Mouse (Mus musculus) olfactory bulb, adult 2 months (tissue): ENCODE measurements around the gene Gse1. TPM values are rescaled to one million over a fixed set of nuclear protein-coding genes. Genes with fewer than 3 reads are reported as not detected.

Source experiments
- H3K27ac ChIP-seq: fragments of 200-500 bp; 2 replicates; pipeline ENCODE4 v1.5.1; 2012; ENCODE audit warnings: low read depth, low read length; ENCODE audit not compliant: insufficient read depth
- H3K4me1 ChIP-seq: fragments of 200-500 bp; 2 replicates; pipeline ENCODE4 v1.6.1; 2012; ENCODE audit warnings: low read length; ENCODE audit not compliant: control insufficient read depth, insufficient read depth
- H3K4me3 ChIP-seq: fragments of 200-500 bp; 2 replicates; pipeline ENCODE4 v1.5.1; 2012; ENCODE audit warnings: mild to moderate bottlenecking, low read depth, low read length, moderate library complexity; ENCODE audit not compliant: insufficient read depth
- CTCF ChIP-seq: fragments of 200-500 bp; IDR thresholded peaks from 2 replicates; pipeline ENCODE4 v1.5.1; 2012; ENCODE audit warnings: low read depth, mild to moderate bottlenecking, low read length, moderate library complexity; ENCODE audit not compliant: insufficient read depth
- POLR2A ChIP-seq: fragments of 200-500 bp; IDR thresholded peaks from 2 replicates; pipeline ENCODE4 v1.6.1; 2012; ENCODE audit warnings: mild to moderate bottlenecking, low read depth, low read length, moderate library complexity; ENCODE audit not compliant: insufficient read depth
- WGBS: fragments of 180-500 bp; shearing (Covaris S2); methylation state at CpG from one replicate; pipeline ENCODE4 v1.1.7; 2018; 5-methylcytosine and 5-hydroxymethylcytosine counted together
- polyA plus RNA-seq: library from polyadenylated mRNA; stranded (reverse); fragments of >200 nt; gene quantifications from 2 replicates; pipeline ENCODE4 v1.2.4, GENCODE M21; 2012; ENCODE audit warnings: low replicate concordance; ENCODE audit not compliant: missing spikeins, insufficient read depth, insufficient read length

Gene Gse1
- polyA plus RNA-seq, 1 experiment, result 42.5 TPM

DNA sequence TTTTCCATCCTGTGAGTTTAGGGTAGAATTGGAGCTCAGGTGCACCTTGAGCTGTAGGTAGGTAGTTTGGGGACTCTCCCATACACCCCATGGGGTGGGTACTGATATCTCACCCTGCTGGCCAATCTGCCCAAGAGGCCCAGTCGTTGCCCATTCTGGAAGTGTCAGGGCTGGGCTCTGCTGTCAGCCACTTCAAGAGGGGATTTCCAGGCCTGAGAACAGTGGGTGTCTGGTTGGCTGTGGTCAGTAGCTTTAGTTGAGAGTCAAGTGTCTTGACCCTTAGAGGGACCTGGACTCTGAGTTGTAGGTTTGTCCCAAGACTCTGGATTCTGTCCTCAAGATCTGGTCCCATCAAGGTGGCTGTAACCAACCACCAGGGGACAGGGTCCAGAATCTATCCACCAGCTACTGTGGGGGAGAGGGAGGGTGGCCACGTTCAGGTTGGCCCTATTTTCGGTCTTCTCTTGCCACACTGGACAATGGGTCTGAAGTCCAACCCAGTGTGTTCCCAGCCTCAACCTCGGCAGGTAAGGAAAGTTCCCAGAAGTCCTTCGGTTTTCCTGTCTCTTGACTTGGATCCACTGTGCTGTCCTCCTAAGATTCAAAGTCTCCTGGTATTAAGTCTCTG lies 263.0 kb downstream of the Gse1 start:
- peaks cover 64% of the 10 kb centered on the region for H3K4me1 ChIP-seq
- TF ChIP-seq CTCF (no peak), POLR2A (no peak)
- 42% methylated on average over 5 of the region's 5 CpGs for WGBS
- peak overlapping the region; percentile 80 for H3K4me3 ChIP-seq
- H3K27ac ChIP-seq, result no peak overlapping the region

GRCm38 (mm10) chr8:120492193-120492880 lies 264.1 kb downstream of the Gse1 start:
- no peak overlapping the region for H3K27ac ChIP-seq
- peak overlapping the region; percentile 7; the same call in 1 of the 2 replicates for H3K4me3 ChIP-seq
- WGBS, result 49% methylated on average over 14 of the region's 14 CpGs
- peaks cover 67% of the 10 kb centered on the region for H3K4me1 ChIP-seq
- TF ChIP-seq POLR2A (no peak), CTCF (no peak)

- WGBS, result 74% methylated on average over 4 of the region's 4 CpGs
- TF ChIP-seq POLR2A (no peak), CTCF (no peak)
- no peak overlapping the region for H3K27ac ChIP-seq
- peaks cover 72% of the 10 kb centered on the region for H3K4me1 ChIP-seq
- H3K4me3 ChIP-seq, result peak overlapping the region; percentile 2; the same call in 1 of the 2 replicates
These were observed 264.6 kb downstream of the Gse1 start for GRCm38 (mm10) chr8:120492881-120493220.

GRCm38 (mm10) chr8:120493508-120494464 lies 265.5 kb downstream of the Gse1 start:
- Histone ChIP-seq H3K27ac (no peak overlapping the region), H3K4me3 (no peak overlapping the region; the same call in 1 of the 2 replicates), H3K4me1 (peaks cover 81% of the 10 kb centered on the region)
- TF ChIP-seq CTCF (no peak), POLR2A (no peak)
- 59% methylated on average over 16 of the region's 16 CpGs for WGBS

DNA sequence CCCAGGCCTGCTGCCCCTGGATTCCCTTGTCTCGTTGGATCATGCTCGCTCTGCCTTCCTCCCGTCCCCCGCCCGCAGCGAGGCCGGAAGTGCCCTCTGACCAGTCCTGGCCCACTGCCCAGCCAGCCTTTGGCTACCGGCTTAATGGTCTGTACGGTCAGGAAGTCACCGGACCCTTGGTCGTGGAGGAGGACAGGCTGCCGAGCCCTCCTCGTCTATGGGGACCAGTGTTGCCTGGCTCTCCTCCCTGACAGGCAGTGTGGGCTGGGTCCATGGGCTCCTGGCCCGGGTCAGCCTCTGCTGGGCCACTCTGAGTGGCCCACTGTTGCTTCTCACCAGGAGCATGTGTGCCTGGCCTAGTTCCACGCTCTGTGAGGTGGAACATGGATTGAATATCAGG lies 266.6 kb downstream of the Gse1 start:
- WGBS, result 29% methylated on average over 15 of the region's 15 CpGs
- Histone ChIP-seq H3K4me1 (peaks cover 90% of the 10 kb centered on the region), H3K4me3 (no peak overlapping the region), H3K27ac (no peak overlapping the region)
- TF ChIP-seq CTCF (no peak), POLR2A (no peak)

- Histone ChIP-seq H3K4me3 (no peak overlapping the region), H3K27ac (no peak overlapping the region)
- WGBS, result 73% methylated on average over 5 of the region's 5 CpGs
These were observed 267.2 kb downstream of the Gse1 start for GRCm38 (mm10) chr8:120495461-120495860.

DNA sequence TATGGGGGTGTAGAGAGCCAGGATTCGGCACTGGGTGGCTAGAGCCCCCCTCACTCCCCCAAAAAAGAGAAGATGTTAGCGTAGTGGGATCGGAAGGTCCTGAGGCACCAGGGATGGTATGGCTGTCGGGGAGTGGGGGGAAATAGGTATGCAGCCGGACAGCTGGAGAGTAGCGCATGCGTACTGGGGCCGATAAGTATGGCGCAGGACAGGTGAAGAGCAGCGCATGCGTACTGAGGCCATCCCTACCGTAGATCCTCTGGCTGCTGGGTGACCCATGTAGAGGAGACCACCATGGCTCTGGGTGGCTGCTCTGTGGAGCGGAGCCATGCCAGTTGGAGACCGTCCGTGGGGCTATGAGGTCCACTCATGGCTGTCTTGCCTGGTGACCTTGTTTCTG lies 268.2 kb downstream of the Gse1 start:
- H3K4me1 ChIP-seq, result peaks cover 93% of the 10 kb centered on the region

More at GRCm38 (mm10) chr8:120495461-120495860, 267.2 kb downstream of the Gse1 start:
- H3K4me1 ChIP-seq, result peaks cover 91% of the 10 kb centered on the region
- TF ChIP-seq CTCF, result no peak
- TF ChIP-seq POLR2A, result no peak

DNA sequence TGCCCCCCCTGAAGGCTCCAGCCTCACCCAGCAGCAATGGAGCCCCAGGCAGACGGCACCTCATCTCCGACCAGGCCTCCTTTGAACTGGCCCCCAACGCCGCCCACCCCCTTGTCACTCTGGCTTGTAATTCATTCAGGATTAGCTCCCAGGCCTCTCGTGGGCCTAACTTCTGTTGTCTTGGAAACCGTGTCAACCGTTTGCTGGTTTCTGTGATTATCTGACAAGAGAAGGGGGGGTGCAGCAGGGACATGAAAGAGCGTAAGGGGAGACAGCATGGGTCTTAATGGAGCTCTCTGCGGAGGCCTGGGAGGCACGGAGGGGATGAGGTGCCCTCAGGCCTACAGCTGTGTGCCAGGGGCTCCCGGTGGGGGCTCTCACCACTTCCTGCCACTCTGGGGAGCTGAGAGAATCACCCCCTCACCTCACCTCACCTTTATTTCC lies 269.3 kb downstream of the Gse1 start:
- H3K27ac ChIP-seq, result no peak overlapping the region
- peaks cover 90% of the 10 kb centered on the region for H3K4me1 ChIP-seq
- WGBS, result 26% methylated on average over 11 of the region's 11 CpGs

More for the DNA sequence above, 268.2 kb downstream of the Gse1 start:
- TF ChIP-seq POLR2A (no peak), CTCF (no peak)
- Histone ChIP-seq H3K4me3 (no peak overlapping the region), H3K27ac (no peak overlapping the region)
- WGBS, result 97% methylated on average over 15 of the region's 15 CpGs

More for the DNA sequence above, 269.3 kb downstream of the Gse1 start:
- H3K4me3 ChIP-seq, result no peak overlapping the region
- TF ChIP-seq POLR2A, result no peak
- TF ChIP-seq CTCF, result no peak
